In genomic region chr10:45048158-45048557, GRCm38 (mm10) we compare ENCODE assay signal across 13 mouse cellular contexts. TPM values are rescaled to one million over a fixed set of nuclear protein-coding genes. Genes with fewer than 3 reads are reported as not detected.
A peak's percentile ranks its signal among the peaks of the same experiment; 100 is the strongest.
DNase-seq lines count a peak whose midpoint lies in the region; ATAC-seq and TF ChIP-seq lines count a peak whose summit lies in the region.
"Had no signal": no experiment of that assay in that cellular context is flagged by ENCODE, and none has a peak within 500 bp of the region (broad histone marks: within the 10 kb centered on the region; RNA-seq: fewer than 3 reads in every experiment).

No protein-coding gene starts in this region.

- H3K4me3 ChIP-seq in heart, adult 2 months: no peak overlapping the region
- no peak overlapping the region for H3K4me3 ChIP-seq in lung, embryonic 15.5 days
- H3K4me3 ChIP-seq in liver, embryonic 11.5 days (ENCODE audit: low read depth, low read length): no peak overlapping the region
- no peak overlapping the region for H3K4me3 ChIP-seq in stomach, embryonic 14.5 days (ENCODE audit: low read depth, low read length)
- no peak overlapping the region for H3K4me3 ChIP-seq in left cerebral cortex, adult 2 months
- H3K4me3 ChIP-seq in forebrain, embryonic 16.5 days (replicated peaks; ENCODE audit: low read length): no peak overlapping the region
- H3K4me3 ChIP-seq: limb, embryonic 12.5 days; midbrain, embryonic 12.5 days; neural tube, embryonic 12.5 days had no signal

- peaks cover 9% of the 10 kb centered on the region for H3K4me1 ChIP-seq in heart, adult 2 months (ENCODE audit: control insufficient read depth, insufficient read depth, low read length)
- H3K4me1 ChIP-seq in lung, embryonic 15.5 days: 0 out of 2 replicates have a peak, but pooled peaks cover 10% of the 10 kb centered on the region
- H3K4me1 ChIP-seq in liver, embryonic 11.5 days (replicated peaks; ENCODE audit: control insufficient read depth, insufficient read depth, low read length): peaks cover 7% of the 10 kb centered on the region; the same call in 1 of the 2 replicates
- no peaks in the 10 kb centered on the region for H3K4me1 ChIP-seq in stomach, embryonic 14.5 days (ENCODE audit: control insufficient read depth, insufficient read depth, low read length)
- H3K4me1 ChIP-seq in forebrain, embryonic 16.5 days (replicated peaks; ENCODE audit: control insufficient read depth, insufficient read depth, low read length): no peaks in the 10 kb centered on the region
- H3K4me1 ChIP-seq: midbrain, embryonic 12.5 days; neural tube, embryonic 12.5 days had no signal

- no peaks in the 10 kb centered on the region; the same call in 1 of the 2 replicates for H3K36me3 ChIP-seq in heart, adult 2 months (ENCODE audit: control insufficient read depth, insufficient read depth, low read length)
- H3K36me3 ChIP-seq in lung, embryonic 15.5 days: no peaks in the 10 kb centered on the region
- no peaks in the 10 kb centered on the region for H3K36me3 ChIP-seq in liver, embryonic 11.5 days (ENCODE audit: control insufficient read depth, insufficient read depth, low read length)
- H3K36me3 ChIP-seq in stomach, embryonic 14.5 days (ENCODE audit: control insufficient read depth, insufficient read depth, low read length): no peaks in the 10 kb centered on the region
- H3K36me3 ChIP-seq in forebrain, embryonic 16.5 days (ENCODE audit: control insufficient read depth, insufficient read depth): no peaks in the 10 kb centered on the region
- H3K36me3 ChIP-seq: limb, embryonic 12.5 days; midbrain, embryonic 12.5 days; neural tube, embryonic 12.5 days had no signal

- intact Hi-C loops in heart, adult 2 months (cut with DNase I): loop anchor here (10.0 kb wide), 1 partner anchor 723 kb away; no protein-coding TSS in a partner anchor
- intact Hi-C loops in left cerebral cortex, adult 2 months (cut with DNase I): loop anchor here (5.0 kb wide), 2 partner anchors 591 to 1096 kb away; no protein-coding TSS in a partner anchor

- no peak for DNase-seq in heart, adult 2 months
- no peak for DNase-seq in heart, adult 18-20 months
- DNase-seq in lung, postnatal 10 days: no peak
- no peak for DNase-seq in liver, embryonic 11.5 days (ENCODE audit: low spot score)
- DNase-seq in left cerebral cortex, adult 2 months (ENCODE audit: extremely low spot score in 1 of 2, low spot score in 2 of 2): no peak
- DNase-seq: thymus, adult 18-20 months had no signal

- peak overlapping the region; percentile 24 for H3K4me2 ChIP-seq in lung, embryonic 15.5 days
- H3K4me2 ChIP-seq in liver, embryonic 11.5 days: peak overlapping the region; percentile 55
- H3K4me2 ChIP-seq in stomach, embryonic 14.5 days (replicated peaks; ENCODE audit: low read depth, low read length): peak overlapping the region; percentile 7; the same call in 1 of the 2 replicates
- H3K4me2 ChIP-seq in forebrain, embryonic 16.5 days (ENCODE audit: low read length): no peak overlapping the region
- H3K4me2 ChIP-seq: limb, embryonic 12.5 days; midbrain, embryonic 12.5 days; neural tube, embryonic 12.5 days had no signal

- TF ChIP-seq POLR2A in heart, adult 2 months (IDR thresholded peaks at IDR 0.05; ENCODE audit: insufficient read depth, low read depth, low read length): no peak

- no peak for ATAC-seq in lung, embryonic 15.5 days (ENCODE audit: borderline replicate concordance, extremely low read depth, low FRiP score, low TSS enrichment)
- peak; percentile 55 for ATAC-seq in liver, embryonic 11.5 days (replicated peaks; ENCODE audit: low FRiP score)
- ATAC-seq in stomach, embryonic 14.5 days (ENCODE audit: insufficient number of reproducible peaks, insufficient read depth, low FRiP score, low read depth): no peak
- no peak for ATAC-seq in forebrain, embryonic 16.5 days
- ATAC-seq: inflammation-experienced regulatory T-cells, adult 6 months had no signal

- H3K9me3 ChIP-seq in lung, embryonic 15.5 days: no peaks in the 10 kb centered on the region
- H3K9me3 ChIP-seq in liver, embryonic 11.5 days (ENCODE audit: control insufficient read depth, low read length): no peaks in the 10 kb centered on the region
- H3K9me3 ChIP-seq in stomach, embryonic 14.5 days (ENCODE audit: control insufficient read depth, low read depth, low read length): no peaks in the 10 kb centered on the region
- H3K9me3 ChIP-seq in forebrain, embryonic 16.5 days (ENCODE audit: control insufficient read depth, low read length): no peaks in the 10 kb centered on the region
- H3K9me3 ChIP-seq: limb, embryonic 12.5 days; midbrain, embryonic 12.5 days; neural tube, embryonic 12.5 days had no signal

- no peak overlapping the region for H3K9ac ChIP-seq in heart, adult 2 months (ENCODE audit: low read depth, low read length)
- no peak overlapping the region for H3K9ac ChIP-seq in lung, embryonic 15.5 days
- no peak overlapping the region for H3K9ac ChIP-seq in liver, embryonic 11.5 days (ENCODE audit: low read depth, low read length)
- H3K9ac ChIP-seq in stomach, embryonic 14.5 days (replicated peaks; ENCODE audit: low read depth, low read length): no peak overlapping the region
- no peak overlapping the region for H3K9ac ChIP-seq in forebrain, embryonic 16.5 days (replicated peaks; ENCODE audit: low read depth, low read length)
- H3K9ac ChIP-seq: limb, embryonic 12.5 days; midbrain, embryonic 12.5 days; neural tube, embryonic 12.5 days had no signal

- peak overlapping the region; percentile 15 for H3K27ac ChIP-seq in heart, adult 2 months
- H3K27ac ChIP-seq in lung, embryonic 15.5 days: no peak overlapping the region
- H3K27ac ChIP-seq in liver, embryonic 11.5 days (ENCODE audit: low read depth, low read length): no peak overlapping the region
- H3K27ac ChIP-seq in stomach, embryonic 14.5 days (ENCODE audit: low read length): no peak overlapping the region
- H3K27ac ChIP-seq in left cerebral cortex, adult 2 months: no peak overlapping the region
- H3K27ac ChIP-seq in forebrain, embryonic 16.5 days (ENCODE audit: low read length): no peak overlapping the region
- H3K27ac ChIP-seq: limb, embryonic 12.5 days; midbrain, embryonic 12.5 days; neural tube, embryonic 12.5 days had no signal

- TF ChIP-seq CTCF in heart, adult 2 months (IDR thresholded peaks at IDR 0.05): no peak
- TF ChIP-seq CTCF in left cerebral cortex, adult 2 months (IDR thresholded peaks at IDR 0.05): no peak

- TF ChIP-seq EP300 in heart, adult 2 months (IDR thresholded peaks at IDR 0.05; ENCODE audit: insufficient read depth, low read depth, low read length): no peak

- no peaks in the 10 kb centered on the region for H3K27me3 ChIP-seq in heart, adult 2 months (ENCODE audit: control insufficient read depth, insufficient read depth, low read length)
- H3K27me3 ChIP-seq in lung, embryonic 15.5 days: no peaks in the 10 kb centered on the region
- H3K27me3 ChIP-seq in liver, embryonic 11.5 days (replicated peaks; ENCODE audit: control insufficient read depth, insufficient read depth, low read length): no peaks in the 10 kb centered on the region
- H3K27me3 ChIP-seq in stomach, embryonic 14.5 days (ENCODE audit: control insufficient read depth, insufficient read depth, low read length): no peaks in the 10 kb centered on the region
- H3K27me3 ChIP-seq in forebrain, embryonic 16.5 days (replicated peaks; ENCODE audit: control insufficient read depth, insufficient read depth, low read length): no peaks in the 10 kb centered on the region
- H3K27me3 ChIP-seq: limb, embryonic 12.5 days; midbrain, embryonic 12.5 days; neural tube, embryonic 12.5 days had no signal

- 17% methylated on average over 11 of the region's 11 CpGs for WGBS in heart, adult 2 months
- WGBS in lung, embryonic 15.5 days: 19% methylated on average over 11 of the region's 11 CpGs
- WGBS in liver, embryonic 11.5 days: 14% methylated on average over 11 of the region's 11 CpGs
- WGBS in stomach, embryonic 14.5 days: 35% methylated on average over 11 of the region's 11 CpGs
- 79% methylated on average over 11 of the region's 11 CpGs for WGBS in forebrain, embryonic 16.5 days

- H3K79me2 ChIP-seq in heart, adult 2 months (replicated peaks; ENCODE audit: control insufficient read depth, insufficient read depth, low read length): no peaks in the 10 kb centered on the region

RNA-seq across cellular contexts. Expression of gene Prep, which starts 18.8 kb away (rescaled TPM):
- total RNA-seq in heart, adult 2 months (2021): 10 to 100 TPM; 12.1 to 13.8 TPM
- polyA plus RNA-seq in heart, adult 2 months (2012; rRNA removed): 7.9 and 11.8 TPM in 2 replicates
- total RNA-seq in heart, adult 18-20 months (2021): 10 to 100 TPM; 12.3 to 12.5 TPM
- polyA plus RNA-seq in lung, embryonic 15.5 days (2015; fragmentation: Nextera tagmentation; extraction: Ambion mirVana): 35.7 and 36.2 TPM in 2 replicates
- polyA plus RNA-seq in liver, embryonic 11.5 days (2014; fragmentation: Nextera tagmentation; extraction: Ambion mirVana): 22.1 and 27.7 TPM in 2 replicates
- polyA plus RNA-seq in stomach, embryonic 14.5 days (2014; fragmentation: Nextera tagmentation; extraction: Ambion mirVana): 18.7 and 19.8 TPM in 2 replicates
- 1 to 10 TPM; 7.9 to 8.3 TPM for total RNA-seq in left cerebral cortex, adult 2 months (2021)
- polyA plus RNA-seq in forebrain, embryonic 16.5 days (2015; fragmentation: Nextera tagmentation; extraction: Ambion mirVana): 20.3 and 21.8 TPM in 2 replicates
